Mouse (Mus musculus): ENCODE measurements at regions not wholly inside any gene's neighbourhood (a gene's known extent, or its start where the extent isn't known, plus 50 kb on each side); places are given as distances from the start of the nearest gene placed in this dataset.

DNA sequence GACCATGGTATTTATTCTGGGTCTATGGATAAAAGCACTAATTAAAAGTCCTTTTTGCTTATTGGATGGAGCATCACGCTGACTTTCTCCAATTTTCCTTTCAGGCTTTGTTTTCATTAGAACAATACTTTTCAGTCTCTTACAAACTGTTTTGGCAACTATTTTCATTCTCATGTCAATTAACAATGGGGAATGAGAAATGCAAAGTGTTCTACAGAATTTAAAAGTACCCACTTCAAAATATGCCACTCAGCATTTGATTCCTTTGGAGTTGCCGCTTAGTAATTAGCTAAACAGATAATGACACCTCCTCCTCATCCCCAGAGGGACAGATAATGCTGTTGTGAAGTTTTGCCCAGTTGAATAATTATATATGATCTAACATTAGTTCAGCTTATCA, 149.9 kb upstream of the Cblb start:
- no peaks in the 10 kb centered on the region for H3K36me3 ChIP-seq (ENCODE audit: control insufficient read depth in 1 of 2, insufficient read depth in 2 of 2, low read length in 2 of 2)
- no peak overlapping the region for H3K9ac ChIP-seq (ENCODE audit: control insufficient read depth, low read depth, low read length, poor library complexity, severe bottlenecking)
- TF ChIP-seq POLR2AphosphoS5 (IDR thresholded peaks at IDR 0.05; ENCODE audit: borderline replicate concordance, low read depth, low read length) (no peak), CTCF (IDR thresholded peaks at IDR 0.05 in 2 of 3, conservative IDR thresholded peaks at IDR 0.05 in 1 of 3; ENCODE audit: control insufficient read depth in 1 of 3, insufficient read depth in 1 of 3, low read depth in 2 of 3, low read length in 3 of 3, poor library complexity in 1 of 3, severe bottlenecking in 1 of 3) (no peak), ZC3H11A (IDR thresholded peaks at IDR 0.05; ENCODE audit: low read depth, low read length) (no peak), RCOR1 (IDR thresholded peaks at IDR 0.05; ENCODE audit: low read depth, low read length) (no peak), NRF1 (IDR thresholded peaks at IDR 0.05; ENCODE audit: insufficient read depth, low read depth, low read length, poor library complexity, severe bottlenecking) (no peak), NELFE (IDR thresholded peaks at IDR 0.05; ENCODE audit: low read depth, low read length) (no peak), HCFC1 (IDR thresholded peaks at IDR 0.05; ENCODE audit: low read depth, low read length) (no peak), GATA1 (IDR thresholded peaks at IDR 0.05; ENCODE audit: low read depth, low read length) (no peak), ZMIZ1 (IDR thresholded peaks at IDR 0.05; ENCODE audit: low read depth, low read length) (no peak), MEF2A (IDR thresholded peaks at IDR 0.05; ENCODE audit: extremely low read depth, insufficient replicate concordance, low read depth, low read length, poor library complexity, severe bottlenecking) (no peak), KAT2A (conservative IDR thresholded peaks at IDR 0.05; ENCODE audit: low read depth, low read length) (no peak), ELF1 (IDR thresholded peaks at IDR 0.05; ENCODE audit: low read depth, low read length) (no peak)
- DNase-seq (ENCODE audit: low read depth, low spot score): no peak
- no peak overlapping the region for H3K27ac ChIP-seq (ENCODE audit: control insufficient read depth, low read depth, low read length)
- H3K27me3 ChIP-seq (ENCODE audit: control insufficient read depth in 1 of 2, insufficient read depth in 2 of 2, low read length in 2 of 2): no peaks in the 10 kb centered on the region
- H3K4me1 ChIP-seq (ENCODE audit: control insufficient read depth in 1 of 2, insufficient read depth in 2 of 2, low read length in 2 of 2): peaks cover 0 to 3% of the 10 kb centered on the region in 2 experiments; a peak in 2 of 4 replicates
- no peaks in the 10 kb centered on the region for H3K9me3 ChIP-seq (replicated peaks; ENCODE audit: insufficient read depth, low read length)
- H3K4me3 ChIP-seq (ENCODE audit: control insufficient read depth in 1 of 2, insufficient read depth in 1 of 2, low read depth in 2 of 2, low read length in 2 of 2): no peak overlapping the region
- H3K79me2 ChIP-seq (ENCODE audit: control insufficient read depth, insufficient read depth, low read length, poor library complexity): no peaks in the 10 kb centered on the region

DNA sequence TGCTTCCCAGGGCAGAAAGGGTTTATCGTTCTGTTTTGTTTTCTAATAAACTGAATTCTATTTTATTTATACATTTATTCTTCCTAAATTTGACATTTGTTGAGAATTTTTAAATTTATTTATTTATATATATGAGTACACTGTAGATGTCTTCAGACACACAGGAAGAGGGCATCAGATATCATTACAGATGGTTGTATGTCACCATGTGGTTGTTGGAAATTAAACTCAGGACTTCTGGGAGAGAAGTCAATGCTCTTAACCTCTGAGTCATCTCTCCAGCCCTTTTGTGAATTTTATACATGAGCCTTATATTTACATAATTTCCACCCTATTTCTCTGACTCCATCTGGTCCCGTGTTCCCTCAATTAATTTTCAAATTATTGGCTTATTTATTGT, 147.2 kb upstream of the Cblb start:
- Histone ChIP-seq H3K27ac (ENCODE audit: control insufficient read depth, low read depth, low read length) (no peak overlapping the region), H3K4me3 (ENCODE audit: control insufficient read depth in 1 of 2, insufficient read depth in 1 of 2, low read depth in 2 of 2, low read length in 2 of 2) (no peak overlapping the region), H3K4me1 (ENCODE audit: control insufficient read depth in 1 of 2, insufficient read depth in 2 of 2, low read length in 2 of 2) (peaks cover 0 to 3% of the 10 kb centered on the region in 2 experiments; a peak in 2 of 4 replicates), H3K79me2 (ENCODE audit: control insufficient read depth, insufficient read depth, low read length, poor library complexity) (no peaks in the 10 kb centered on the region), H3K9me3 (replicated peaks; ENCODE audit: insufficient read depth, low read length) (no peaks in the 10 kb centered on the region), H3K36me3 (ENCODE audit: control insufficient read depth in 1 of 2, insufficient read depth in 2 of 2, low read length in 2 of 2) (no peaks in the 10 kb centered on the region), H3K9ac (ENCODE audit: control insufficient read depth, low read depth, low read length, poor library complexity, severe bottlenecking) (no peak overlapping the region), H3K27me3 (ENCODE audit: control insufficient read depth in 1 of 2, insufficient read depth in 2 of 2, low read length in 2 of 2) (no peaks in the 10 kb centered on the region)
- no peak for DNase-seq (ENCODE audit: low read depth, low spot score)
- TF ChIP-seq GATA1 (IDR thresholded peaks at IDR 0.05; ENCODE audit: low read depth, low read length): no peak
- no peak for TF ChIP-seq TAL1 (IDR thresholded peaks at IDR 0.05; ENCODE audit: low read length)
- TF ChIP-seq POLR2AphosphoS5 (IDR thresholded peaks at IDR 0.05; ENCODE audit: borderline replicate concordance, low read depth, low read length): no peak
- no peak for TF ChIP-seq RAD21 (IDR thresholded peaks at IDR 0.05; ENCODE audit: low read depth, low read length)
- no peak for TF ChIP-seq USF1 (IDR thresholded peaks at IDR 0.05; ENCODE audit: low read depth, low read length)
- no peak for TF ChIP-seq MAX (IDR thresholded peaks at IDR 0.05; ENCODE audit: low read length)
- TF ChIP-seq KAT2A (conservative IDR thresholded peaks at IDR 0.05; ENCODE audit: low read depth, low read length): no peak
- TF ChIP-seq HCFC1 (IDR thresholded peaks at IDR 0.05; ENCODE audit: low read depth, low read length): no peak
- TF ChIP-seq UBTF (IDR thresholded peaks at IDR 0.05; ENCODE audit: borderline replicate concordance, insufficient read depth, low read depth, low read length): no peak
